Mouse (Mus musculus) inflammation-experienced regulatory T-cells, adult 16 weeks (primary cell): ENCODE measurements around the gene Ppp1r14c. TPM values are rescaled to one million over a fixed set of nuclear protein-coding genes. Genes with fewer than 3 reads are reported as not detected.

Experiments
- polyA plus RNA-seq: library from polyadenylated mRNA; unstranded; fragments of 100-300 nt; shearing (Covaris generic); gene quantifications from one replicate; pipeline ENCODE4 v1.2.1, GENCODE M21; 2017

The Ppp1r14c gene
- polyA plus RNA-seq: 0.24 TPM

GRCm38 (mm10) chr10:3366036-3366869 is at the start of gene Ppp1r14c:
Ppp1r14c (plus strand) TSS chr10:3366057.

Other genes with a start within 250 kb of the Ppp1r14c start
- gene H60c, start 98.3 kb upstream of the Ppp1r14c start, polyA plus RNA-seq: not detected
- gene Iyd, start 174.2 kb downstream of the Ppp1r14c start, polyA plus RNA-seq: not detected